Mouse (Mus musculus) embryonic facial prominence, embryonic 15.5 days (tissue): ENCODE results near the gene Slc35e3. TPM values are rescaled to one million over a fixed set of nuclear protein-coding genes. Genes with fewer than 3 reads are reported as not detected.
"Not testable (repeated sequence)": the region's sequence is repeated elsewhere in the genome, so short reads cannot be mapped to it uniquely, and the experiment has no call there.

ENCODE experiments used
- ATAC-seq: fragments of 200-750 bp; cut with Nextera tagmentation; 2 replicates; pipeline ENCODE4 v1.8.0; 2017; ENCODE audit warnings: low read depth, moderate TSS enrichment; ENCODE audit not compliant: insufficient number of reproducible peaks, low FRiP score, low TSS enrichment
- H3K27ac ChIP-seq: fragments of 300-500 bp; sonication (generic); replicated peaks from 2 replicates; pipeline ENCODE4 v1.5.1; 2015; ENCODE audit warnings: mild to moderate bottlenecking, inconsistent platforms
- H3K27me3 ChIP-seq: fragments of 300-500 bp; sonication (generic); 2 replicates; pipeline ENCODE4 v1.6.1; 2015; ENCODE audit warnings: inconsistent platforms
- H3K36me3 ChIP-seq: fragments of 300-500 bp; sonication (generic); 2 replicates; pipeline ENCODE4 v1.6.1; 2015; ENCODE audit warnings: mild to moderate bottlenecking, inconsistent platforms
- H3K4me1 ChIP-seq: fragments of 300-500 bp; sonication (generic); 2 replicates; pipeline ENCODE4 v1.6.1; 2015; ENCODE audit warnings: inconsistent platforms
- H3K4me2 ChIP-seq: fragments of 300-500 bp; sonication (generic); replicated peaks from 2 replicates; pipeline ENCODE4 v1.6.1; 2015; ENCODE audit warnings: mild to moderate bottlenecking, inconsistent platforms
- H3K4me3 ChIP-seq: fragments of 300-500 bp; sonication (generic); replicated peaks from 2 replicates; pipeline ENCODE4 v1.5.1; 2015; ENCODE audit warnings: mild to moderate bottlenecking, inconsistent platforms
- H3K9ac ChIP-seq: fragments of 300-500 bp; sonication (generic); 2 replicates; pipeline ENCODE4 v1.6.1; 2015; ENCODE audit warnings: inconsistent platforms
- H3K9me3 ChIP-seq: fragments of 300-500 bp; sonication (generic); replicated peaks from 2 replicates; pipeline ENCODE4 v1.6.1; 2016; ENCODE audit warnings: inconsistent platforms
- WGBS: fragments of 180-500 bp; shearing (Covaris S2); methylation state at CpG from one replicate; pipeline ENCODE4 v1.1.7; 2015; 5-methylcytosine and 5-hydroxymethylcytosine counted together
- polyA plus RNA-seq: library from polyadenylated mRNA; unstranded; fragments of >200 nt; fragmentation: Nextera tagmentation; extraction: Ambion mirVana; gene quantifications from 2 replicates; pipeline ENCODE4 v1.2.1, GENCODE M21; 2015

Gene Slc35e3
- polyA plus RNA-seq, 1 experiment from 2014 or later = 22.7 TPM

- not testable (repeated sequence) for H3K27me3 ChIP-seq, H3K4me3 ChIP-seq, H3K4me1 ChIP-seq, ATAC-seq, H3K9ac ChIP-seq, H3K4me2 ChIP-seq, H3K9me3 ChIP-seq, H3K27ac ChIP-seq
- 96% methylated on average over 3 of the region's 3 CpGs for WGBS
- peaks cover 86% of the 10 kb centered on the region for H3K36me3 ChIP-seq
Observed at GRCm38 (mm10) chr10:117758344-117758743, 12.2 kb upstream of the Slc35e3 start.

GRCm38 (mm10) chr10:117757796-117758342 lies 11.7 kb upstream of the Slc35e3 start:
- ATAC-seq = no peak
- Histone ChIP-seq H3K9me3 (no peaks in the 10 kb centered on the region), H3K4me3 (no peak overlapping the region), H3K9ac (no peak overlapping the region), H3K27me3 (no peaks in the 10 kb centered on the region), H3K4me2 (no peak overlapping the region), H3K27ac (no peak overlapping the region), H3K4me1 (no peaks in the 10 kb centered on the region), H3K36me3 (peaks cover 88% of the 10 kb centered on the region)
- WGBS = 94% methylated on average over 7 of the region's 7 CpGs

- no peaks in the 10 kb centered on the region for H3K4me1 ChIP-seq
- WGBS = 90% methylated on average over 1 of the region's 1 CpGs
- no peaks in the 10 kb centered on the region for H3K9me3 ChIP-seq
- H3K27me3 ChIP-seq = no peaks in the 10 kb centered on the region
- peaks cover 83% of the 10 kb centered on the region for H3K36me3 ChIP-seq
- no peak overlapping the region for H3K4me2 ChIP-seq
- no peak overlapping the region for H3K9ac ChIP-seq
- H3K4me3 ChIP-seq = no peak overlapping the region
- H3K27ac ChIP-seq = no peak overlapping the region
- ATAC-seq = no peak
Observed at GRCm38 (mm10) chr10:117757259-117757658, 11.1 kb upstream of the Slc35e3 start.

GRCm38 (mm10) chr10:117756784-117757183 lies 10.6 kb upstream of the Slc35e3 start:
- WGBS = 95% methylated on average over 5 of the region's 5 CpGs
- H3K9ac ChIP-seq = no peak overlapping the region
- H3K36me3 ChIP-seq = peaks cover 82% of the 10 kb centered on the region
- ATAC-seq = no peak
- no peak overlapping the region for H3K27ac ChIP-seq
- H3K9me3 ChIP-seq = no peaks in the 10 kb centered on the region
- no peaks in the 10 kb centered on the region for H3K27me3 ChIP-seq
- no peak overlapping the region for H3K4me2 ChIP-seq
- no peaks in the 10 kb centered on the region for H3K4me1 ChIP-seq
- H3K4me3 ChIP-seq = no peak overlapping the region

GRCm38 (mm10) chr10:117755799-117756467 lies 9.8 kb upstream of the Slc35e3 start:
- ATAC-seq = no peak
- WGBS = 90% methylated on average over 11 of the region's 11 CpGs
- Histone ChIP-seq H3K27me3 (no peaks in the 10 kb centered on the region), H3K9me3 (no peaks in the 10 kb centered on the region), H3K9ac (no peak overlapping the region), H3K36me3 (peaks cover 82% of the 10 kb centered on the region), H3K4me2 (no peak overlapping the region), H3K4me3 (no peak overlapping the region), H3K4me1 (no peaks in the 10 kb centered on the region), H3K27ac (no peak overlapping the region)

GRCm38 (mm10) chr10:117755086-117755798 lies 9.1 kb upstream of the Slc35e3 start:
- H3K27ac ChIP-seq = no peak overlapping the region

GRCm38 (mm10) chr10:117754609-117754940 lies 8.4 kb upstream of the Slc35e3 start:
- Histone ChIP-seq H3K27me3 (no peaks in the 10 kb centered on the region), H3K4me3 (no peak overlapping the region), H3K36me3 (peaks cover 76% of the 10 kb centered on the region), H3K9me3 (no peaks in the 10 kb centered on the region), H3K4me1 (no peaks in the 10 kb centered on the region), H3K4me2 (no peak overlapping the region), H3K9ac (no peak overlapping the region), H3K27ac (no peak overlapping the region)
- WGBS = 95% methylated on average over 7 of the region's 7 CpGs
- ATAC-seq = no peak

More at GRCm38 (mm10) chr10:117755086-117755798, 9.1 kb upstream of the Slc35e3 start:
- Histone ChIP-seq H3K4me3 (no peak overlapping the region), H3K4me2 (no peak overlapping the region), H3K36me3 (peaks cover 76% of the 10 kb centered on the region), H3K27me3 (no peaks in the 10 kb centered on the region), H3K9me3 (no peaks in the 10 kb centered on the region), H3K4me1 (no peaks in the 10 kb centered on the region), H3K9ac (no peak overlapping the region)
- ATAC-seq = no peak
- WGBS = 86% methylated on average over 13 of the region's 13 CpGs

- Histone ChIP-seq H3K4me3 (no peak overlapping the region), H3K27me3 (no peaks in the 10 kb centered on the region), H3K4me1 (no peaks in the 10 kb centered on the region), H3K9me3 (no peaks in the 10 kb centered on the region), H3K27ac (no peak overlapping the region), H3K4me2 (no peak overlapping the region), H3K36me3 (peaks cover 76% of the 10 kb centered on the region), H3K9ac (no peak overlapping the region)
- 92% methylated on average over 8 of the region's 8 CpGs for WGBS
- no peak for ATAC-seq
Observed at GRCm38 (mm10) chr10:117753711-117754608, 7.8 kb upstream of the Slc35e3 start.

- WGBS = 92% methylated on average over 5 of the region's 5 CpGs
- ATAC-seq = no peak
Observed at GRCm38 (mm10) chr10:117752851-117753647, 6.9 kb upstream of the Slc35e3 start.

GRCm38 (mm10) chr10:117752304-117752821 lies 6.2 kb upstream of the Slc35e3 start:
- Histone ChIP-seq H3K4me1 (no peaks in the 10 kb centered on the region), H3K4me2 (no peak overlapping the region), H3K27me3 (no peaks in the 10 kb centered on the region), H3K27ac (no peak overlapping the region), H3K36me3 (peaks cover 66% of the 10 kb centered on the region), H3K4me3 (no peak overlapping the region), H3K9ac (no peak overlapping the region), H3K9me3 (no peaks in the 10 kb centered on the region)
- 98% methylated on average over 7 of the region's 7 CpGs for WGBS
- no peak for ATAC-seq

More at GRCm38 (mm10) chr10:117752851-117753647, 6.9 kb upstream of the Slc35e3 start:
- peaks cover 73% of the 10 kb centered on the region for H3K36me3 ChIP-seq
- no peaks in the 10 kb centered on the region for H3K27me3 ChIP-seq
- no peak overlapping the region for H3K27ac ChIP-seq
- no peaks in the 10 kb centered on the region for H3K9me3 ChIP-seq
- H3K4me1 ChIP-seq = no peaks in the 10 kb centered on the region
- no peak overlapping the region for H3K9ac ChIP-seq
- no peak overlapping the region for H3K4me2 ChIP-seq
- no peak overlapping the region for H3K4me3 ChIP-seq
